Mouse (Mus musculus): ENCODE results near the gene Mrap2.
"Not testable (repeated sequence)": the region's sequence is repeated elsewhere in the genome, so short reads cannot be mapped to it uniquely, and the experiment has no call there.

The Mrap2 gene

DNA sequence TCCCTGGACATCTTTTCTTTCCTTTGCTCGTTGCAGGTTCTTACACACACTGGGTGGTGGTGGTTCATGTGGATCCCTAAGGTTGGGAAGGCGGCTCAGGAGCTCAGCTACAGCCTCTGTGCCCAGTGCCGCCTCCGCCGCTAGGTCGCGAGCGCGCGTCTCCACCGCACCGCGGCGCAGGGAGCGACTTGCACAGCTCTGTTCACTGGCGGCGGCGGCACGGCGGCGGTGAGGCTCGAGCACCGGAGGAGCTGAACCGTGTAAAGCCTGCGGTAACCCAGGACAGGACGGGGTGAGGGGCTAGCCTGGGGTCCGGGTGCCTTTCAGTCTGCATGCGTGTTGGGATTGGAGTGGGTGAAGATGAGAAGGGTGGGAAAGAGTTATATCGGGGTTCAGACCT lies at the start of gene Mrap2:
TSS of gene Mrap2 (plus strand) at position 201 of the 400 bp plus-strand sequence.
- DNase-seq (ENCODE audit: low spot score in 2 of 2), result no peak

GRCm38 (mm10) chr9:87097989-87098388 lies 46.1 kb upstream of the Mrap2 start:
- DNase-seq (ENCODE audit: low spot score in 2 of 2), result peak; percentile 7 to 22

GRCm38 (mm10) chr9:87115019-87115418 lies 29.1 kb upstream of the Mrap2 start:
- no peak for DNase-seq (ENCODE audit: low spot score in 2 of 2)

GRCm38 (mm10) chr9:87115456-87115931 lies 28.6 kb upstream of the Mrap2 start:
- DNase-seq (ENCODE audit: low spot score in 2 of 2), result no peak

- DNase-seq (ENCODE audit: low spot score in 2 of 2), result no peak
Observed at GRCm38 (mm10) chr9:87115978-87116377, 28.1 kb upstream of the Mrap2 start.

GRCm38 (mm10) chr9:87118996-87119395 lies 25.1 kb upstream of the Mrap2 start:
- no peak for DNase-seq (ENCODE audit: low spot score in 2 of 2)

- no peak for DNase-seq (ENCODE audit: low spot score in 2 of 2)
Observed at GRCm38 (mm10) chr9:87121956-87122493, 22.1 kb upstream of the Mrap2 start.

GRCm38 (mm10) chr9:87127046-87127445 lies 17.1 kb upstream of the Mrap2 start:
- not testable (repeated sequence) for DNase-seq (ENCODE audit: low spot score in 2 of 2)

DNA sequence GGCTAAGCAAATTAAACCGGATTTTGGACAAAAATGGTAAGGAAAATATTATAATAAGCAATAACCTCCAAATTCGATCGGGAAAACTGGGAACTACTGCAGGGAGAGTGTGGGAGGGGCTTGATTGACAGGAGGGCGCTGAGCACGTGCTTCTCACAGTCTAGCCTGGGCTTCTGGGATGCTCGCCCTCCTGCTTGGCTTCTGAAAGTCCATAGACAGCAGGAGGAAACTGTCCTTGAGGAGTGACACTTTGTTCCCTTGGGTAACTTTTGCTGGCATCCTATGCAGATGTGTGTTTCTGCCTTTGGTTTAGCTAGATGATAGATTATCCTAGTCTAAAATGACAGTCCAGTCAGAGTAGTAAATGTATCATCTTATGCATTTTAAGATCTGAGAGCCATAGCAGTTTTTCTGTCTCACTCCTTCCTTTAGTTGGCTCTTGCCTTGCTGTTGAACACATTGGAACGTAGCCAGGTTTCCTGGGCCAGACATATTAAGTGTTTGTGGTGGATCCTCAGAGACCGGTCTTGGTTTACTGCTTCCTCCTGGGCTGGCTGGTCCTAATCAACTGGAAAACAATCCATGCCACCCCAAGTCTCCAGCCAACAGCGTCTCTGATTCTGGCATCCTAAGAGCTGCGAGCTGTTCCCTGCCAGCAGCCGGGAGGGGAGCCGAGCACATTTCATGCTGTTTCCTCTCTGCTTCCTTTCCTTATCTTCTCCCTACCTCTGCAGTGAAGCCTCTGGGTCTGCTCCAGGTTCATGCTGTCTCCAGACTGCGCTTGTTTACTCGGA lies 8.1 kb upstream of the Mrap2 start:
- no peak for DNase-seq (ENCODE audit: low spot score in 2 of 2)

DNA sequence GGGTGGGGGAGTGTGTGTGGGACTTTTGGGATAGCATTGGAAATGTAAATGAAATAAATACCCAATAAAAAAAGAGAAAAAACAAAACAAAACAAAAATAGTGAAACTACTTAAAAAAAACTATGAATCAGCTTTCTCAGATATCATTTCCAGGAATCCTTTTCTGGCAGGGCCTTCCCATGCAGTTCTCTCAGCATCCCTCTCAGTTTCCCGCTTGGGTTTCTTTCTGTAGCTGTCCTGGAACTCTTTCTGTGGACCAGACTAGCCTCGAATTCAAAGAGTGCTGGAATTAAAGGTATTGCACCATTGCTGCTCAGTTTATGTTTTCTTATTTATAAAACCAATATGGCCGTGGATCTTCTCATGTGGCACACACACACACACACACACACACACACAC lies 1.0 kb upstream of the Mrap2 start:
- no peak for DNase-seq (ENCODE audit: low spot score in 2 of 2)

- DNase-seq (ENCODE audit: low spot score in 2 of 2), result no peak
Observed at GRCm38 (mm10) chr9:87144532-87144931, 426 bp downstream of the Mrap2 start.

- DNase-seq (ENCODE audit: low spot score in 2 of 2), result no peak
Observed at GRCm38 (mm10) chr9:87145180-87145579, 1.1 kb downstream of the Mrap2 start.

- DNase-seq (ENCODE audit: low spot score in 2 of 2), result no peak
Observed at GRCm38 (mm10) chr9:87145671-87146070, 1.6 kb downstream of the Mrap2 start.

DNA sequence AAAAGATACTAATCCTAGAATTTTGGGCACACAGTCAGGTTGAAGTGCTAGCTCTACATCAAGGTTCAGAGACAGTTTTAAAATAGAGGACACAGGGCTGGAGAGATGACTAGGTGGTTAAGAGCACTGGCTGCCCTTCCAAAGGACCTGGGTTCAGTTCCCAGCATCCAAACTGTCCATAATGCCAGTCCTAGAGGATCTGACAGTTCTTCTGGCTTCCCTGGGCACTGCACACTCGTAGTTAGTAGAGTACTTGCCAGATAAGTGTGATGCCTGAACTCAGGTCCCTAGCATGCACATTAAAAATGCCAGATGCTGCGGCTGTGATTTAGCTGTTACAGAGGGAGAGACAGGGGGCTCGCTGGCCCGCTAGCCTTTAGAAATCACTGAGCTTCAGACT lies 2.3 kb downstream of the Mrap2 start:
- no peak for DNase-seq (ENCODE audit: low spot score in 2 of 2)

DNA sequence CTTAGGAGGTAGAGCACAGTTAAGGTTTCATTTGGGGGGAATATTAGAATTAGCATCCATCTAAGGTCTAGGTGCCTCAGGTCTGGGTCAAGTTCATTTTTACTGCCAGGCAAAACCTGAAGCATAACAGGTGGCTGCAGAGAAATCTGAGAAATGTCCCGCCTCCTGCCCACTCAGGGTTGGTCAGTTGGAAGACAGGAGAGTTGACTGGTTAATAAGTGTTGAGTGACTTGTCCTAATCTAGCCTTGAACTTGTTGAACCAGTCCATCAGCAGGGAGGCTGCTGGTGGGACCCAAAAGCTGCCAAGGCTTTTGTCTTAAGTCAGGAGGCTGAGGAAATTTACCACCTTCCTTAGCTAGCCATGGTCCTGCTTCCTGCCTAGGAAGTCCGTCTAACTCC lies 3.8 kb downstream of the Mrap2 start:
- no peak for DNase-seq (ENCODE audit: low spot score in 2 of 2)

- no peak for DNase-seq (ENCODE audit: low spot score in 2 of 2)
Observed at GRCm38 (mm10) chr9:87152641-87153325, 8.7 kb downstream of the Mrap2 start.

DNA sequence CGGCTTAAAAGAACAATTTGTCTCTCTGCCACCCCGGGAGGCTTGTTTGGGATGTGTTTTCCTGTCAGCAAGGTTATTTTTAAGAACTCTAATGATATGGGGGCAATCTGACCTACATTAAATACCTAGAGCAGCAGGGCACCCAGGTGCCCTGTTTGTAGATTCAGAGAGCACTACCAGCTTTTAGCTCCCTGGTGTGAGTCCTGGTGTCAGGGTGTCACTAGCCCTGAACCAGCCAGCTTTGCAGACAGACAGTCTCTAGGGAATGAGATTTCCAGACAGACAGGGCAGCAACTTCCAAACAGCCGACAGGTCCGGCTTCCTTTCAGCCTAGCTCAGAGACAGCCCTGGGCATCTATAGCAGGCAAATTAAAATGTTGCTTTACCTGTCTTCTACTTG lies 18.5 kb downstream of the Mrap2 start:
- DNase-seq (ENCODE audit: low spot score in 2 of 2), result no peak

- DNase-seq (ENCODE audit: low spot score in 2 of 2), result no peak
Observed at GRCm38 (mm10) chr9:87167001-87167830, 23.1 kb downstream of the Mrap2 start.

GRCm38 (mm10) chr9:87168051-87168450 lies 23.9 kb downstream of the Mrap2 start:
- DNase-seq (ENCODE audit: low spot score in 2 of 2), result no peak

GRCm38 (mm10) chr9:87169144-87169543 lies 25.0 kb downstream of the Mrap2 start:
- no peak for DNase-seq (ENCODE audit: low spot score in 2 of 2)

DNA sequence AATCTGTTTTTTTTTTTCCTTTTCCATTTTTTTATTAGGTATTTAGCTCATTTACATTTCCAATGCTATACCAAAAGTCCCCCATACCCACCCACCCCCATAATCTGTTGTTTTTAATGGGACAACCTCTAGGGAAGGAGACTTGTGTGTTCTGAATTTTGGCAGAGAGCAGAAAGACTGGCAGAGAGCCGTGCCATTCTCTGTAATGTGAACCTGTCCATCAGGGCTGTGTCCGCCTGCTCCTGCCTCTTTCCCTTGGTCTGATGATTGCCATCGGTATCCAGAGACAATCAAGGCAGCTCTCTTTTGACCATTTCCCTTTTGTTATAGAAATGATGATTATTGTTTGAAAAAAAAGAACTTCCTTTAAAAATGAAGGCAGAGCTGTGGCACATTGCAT lies 26.8 kb downstream of the Mrap2 start:
- DNase-seq (ENCODE audit: low spot score in 2 of 2), result no peak

DNA sequence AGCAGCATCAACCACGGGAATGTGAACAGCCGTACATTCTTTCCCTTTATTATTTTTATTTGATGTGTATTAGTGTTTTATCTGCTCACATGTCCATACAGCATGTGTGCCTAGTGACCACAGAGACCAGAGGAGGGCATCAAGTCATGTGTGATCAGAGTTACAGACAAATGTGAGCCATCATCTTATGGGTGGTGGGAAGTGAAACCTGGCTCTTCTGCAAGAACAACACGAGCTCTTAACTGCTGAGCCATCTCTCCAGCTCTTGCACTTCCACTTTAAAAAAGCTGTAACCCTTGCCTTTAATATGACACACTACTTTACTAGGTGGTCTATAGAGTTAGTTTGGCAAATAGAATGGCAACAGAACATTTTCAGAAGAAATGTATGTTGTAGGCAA lies 27.4 kb downstream of the Mrap2 start:
- no peak for DNase-seq (ENCODE audit: low spot score in 2 of 2)
